Mouse (Mus musculus): ENCODE data around the gene 4921509C19Rik.
"Not testable (repeated sequence)": the region's sequence is repeated elsewhere in the genome, so short reads cannot be mapped to it uniquely, and the experiment has no call there.

Gene 4921509C19Rik

DNA sequence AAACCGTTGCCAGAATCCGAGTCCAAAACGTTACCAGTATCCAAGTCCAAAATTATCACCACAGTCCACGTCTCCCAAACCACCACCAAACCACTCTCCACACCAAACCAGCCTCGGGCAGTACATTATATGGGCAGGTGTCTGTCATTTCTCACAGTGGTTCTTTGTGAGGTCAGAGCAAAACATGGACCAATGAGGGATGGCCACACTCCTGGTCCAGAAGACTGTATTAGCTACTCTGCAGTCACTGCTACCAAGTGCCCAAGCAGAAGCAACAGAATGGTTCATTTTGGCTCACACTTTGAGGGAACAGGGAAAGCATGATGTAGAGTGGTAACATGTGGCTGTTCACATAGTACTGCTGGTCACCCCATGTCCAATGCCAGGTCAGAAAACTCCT lies at the start of gene 4921509C19Rik:
Gene 4921509C19Rik (minus strand): TSS at position 101 of the 400 bp plus-strand sequence.
- not testable (repeated sequence) for DNase-seq (ENCODE audit: low spot score)

DNA sequence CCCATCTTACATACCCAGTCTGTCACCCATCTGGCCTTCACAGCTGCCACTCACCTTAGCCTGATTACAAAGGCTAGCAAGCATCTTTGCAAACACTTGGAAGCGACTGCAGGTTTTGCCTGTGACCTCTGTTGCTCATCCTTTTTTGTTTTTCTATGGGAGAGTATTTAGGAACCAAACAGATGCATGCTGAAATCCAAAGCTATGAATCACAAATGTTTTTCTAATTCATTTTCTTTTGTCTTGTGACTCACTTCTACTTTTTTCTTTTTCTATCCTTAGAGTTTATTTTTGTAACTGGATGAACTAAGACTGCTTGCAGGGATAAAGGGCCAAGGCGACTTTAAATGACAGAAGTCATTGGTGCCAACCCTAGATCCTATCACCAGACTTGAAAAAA lies 49.6 kb upstream of the 4921509C19Rik start:
- DNase-seq (ENCODE audit: low spot score), result no peak

DNA sequence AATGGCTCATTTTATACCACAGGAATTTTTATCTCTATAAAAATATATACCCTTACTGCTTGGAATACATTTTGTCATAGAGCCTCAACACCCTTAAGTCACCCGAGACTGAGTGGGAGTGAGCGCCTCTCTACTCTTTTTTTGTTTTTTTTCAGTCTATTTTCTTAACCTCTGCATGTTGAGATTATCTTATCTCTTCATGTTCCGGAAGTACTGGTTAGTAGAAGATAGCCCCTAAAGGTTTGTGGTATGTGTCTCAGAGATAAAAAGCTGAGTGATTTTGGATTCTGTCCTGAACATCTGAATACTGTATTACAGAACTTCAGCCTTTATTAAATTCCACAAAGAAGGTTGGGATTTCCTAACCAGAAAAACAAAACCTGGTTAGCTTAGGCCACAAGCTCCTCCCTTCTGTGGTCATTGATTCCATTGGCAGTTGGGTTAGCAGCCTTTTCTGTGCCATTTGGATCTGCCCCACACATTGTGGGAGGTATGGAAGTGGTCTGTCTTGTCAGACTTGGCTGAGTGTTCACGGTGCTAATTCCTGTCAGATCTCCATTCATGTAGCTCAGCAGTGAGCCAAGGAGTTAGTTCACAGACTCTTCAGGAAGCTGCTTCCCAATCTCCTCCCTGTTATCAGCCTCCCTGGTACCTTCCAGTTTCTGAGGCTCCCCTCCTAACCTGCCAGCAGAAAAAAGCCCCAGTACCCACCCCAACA lies 48.5 kb upstream of the 4921509C19Rik start:
- no peak for DNase-seq (ENCODE audit: low spot score)

DNA sequence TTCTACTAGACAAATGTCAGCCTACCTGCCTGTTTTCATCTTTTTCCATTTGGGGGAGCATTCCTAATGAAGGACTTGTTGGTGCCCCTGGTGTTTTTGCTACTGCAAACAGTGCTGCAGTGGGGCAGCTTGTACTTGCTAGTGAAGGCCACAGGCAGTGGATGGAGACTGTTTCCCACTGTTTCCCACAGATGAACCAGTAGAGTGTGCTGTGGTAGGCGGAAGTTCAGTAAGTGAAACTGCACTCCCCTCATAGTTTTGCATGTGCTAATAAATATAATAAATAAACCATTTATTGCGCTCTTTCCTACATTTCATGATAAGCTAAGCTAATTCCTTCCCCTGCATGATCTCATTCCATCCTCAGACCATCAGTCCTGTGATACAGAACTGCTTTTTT lies 43.0 kb upstream of the 4921509C19Rik start:
- no peak for DNase-seq (ENCODE audit: low spot score)

DNA sequence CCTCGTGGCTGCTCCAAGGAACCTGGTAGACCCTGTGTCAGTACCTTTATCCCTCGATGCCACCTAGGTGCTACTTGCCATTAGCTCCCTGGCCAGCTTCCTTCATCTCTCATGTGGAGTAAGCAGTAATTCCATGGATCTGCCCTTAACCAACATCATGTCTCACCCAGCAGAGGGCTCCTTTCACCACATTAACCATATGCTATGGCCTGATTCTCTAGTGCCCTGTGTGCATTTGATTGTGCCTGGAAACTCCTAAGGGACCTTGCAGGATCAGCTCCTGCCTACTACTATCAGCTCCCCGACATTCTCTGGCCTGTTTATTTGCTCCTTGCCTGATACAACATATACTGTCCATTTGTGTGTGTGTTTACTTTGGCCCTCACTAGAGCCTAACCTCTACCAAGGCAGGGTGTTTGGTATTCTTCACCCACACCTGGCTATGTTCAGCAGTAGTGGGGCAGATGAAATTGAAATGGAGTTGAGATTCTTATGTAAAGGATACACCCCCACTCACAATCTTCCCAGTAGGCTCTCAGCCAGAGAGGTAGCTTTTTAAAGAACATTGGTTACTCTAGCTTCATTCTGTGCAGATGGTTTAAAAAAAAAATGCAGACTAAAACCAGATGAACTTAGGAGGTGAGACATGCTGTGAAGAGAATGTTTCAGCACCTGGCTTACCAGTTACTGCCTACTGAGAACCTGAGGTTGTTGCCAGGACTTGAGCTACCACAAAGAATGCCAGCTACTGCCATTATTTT lies 37.8 kb upstream of the 4921509C19Rik start:
- no peak for DNase-seq (ENCODE audit: low spot score)

DNA sequence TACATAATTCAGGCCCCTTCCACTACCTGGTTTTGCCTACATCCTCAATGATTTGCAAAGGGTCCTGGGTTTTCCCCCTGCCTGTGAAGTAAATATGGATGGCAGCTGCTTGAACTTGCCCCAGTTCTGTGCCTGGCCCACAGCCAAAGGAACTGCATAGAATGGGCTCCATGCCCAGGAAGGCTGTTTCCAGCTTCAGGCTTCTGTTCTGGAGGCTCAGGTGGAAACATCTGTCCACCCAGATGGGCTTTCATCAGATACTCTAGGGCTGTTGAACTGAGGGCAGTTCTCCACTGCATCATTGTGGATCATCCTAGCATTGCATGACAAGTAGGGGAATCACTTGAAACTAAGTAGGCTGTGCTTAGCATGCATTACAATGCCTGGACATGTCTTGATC lies 36.2 kb upstream of the 4921509C19Rik start:
- peak; percentile 32 for DNase-seq (ENCODE audit: low spot score)

DNA sequence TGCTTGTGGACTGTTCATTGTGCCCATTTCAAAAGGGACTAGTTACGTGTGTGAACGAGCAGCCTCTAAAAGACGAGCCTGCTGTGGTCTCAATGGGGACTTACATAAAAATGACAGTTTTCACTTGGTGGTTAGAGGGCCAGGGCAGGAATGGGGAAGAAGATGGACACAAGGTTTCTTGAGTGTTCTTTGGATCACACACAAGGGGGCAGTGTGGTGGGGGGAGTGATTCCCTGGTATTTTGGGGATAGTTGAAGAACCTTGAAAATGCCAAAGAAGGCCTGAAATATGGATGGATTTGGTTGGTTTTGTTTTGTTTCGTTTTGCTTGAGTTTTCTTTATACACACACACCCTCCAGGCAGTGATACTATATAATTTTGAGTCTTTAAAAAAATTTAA lies 28.3 kb upstream of the 4921509C19Rik start:
- DNase-seq (ENCODE audit: low spot score), result no peak

DNA sequence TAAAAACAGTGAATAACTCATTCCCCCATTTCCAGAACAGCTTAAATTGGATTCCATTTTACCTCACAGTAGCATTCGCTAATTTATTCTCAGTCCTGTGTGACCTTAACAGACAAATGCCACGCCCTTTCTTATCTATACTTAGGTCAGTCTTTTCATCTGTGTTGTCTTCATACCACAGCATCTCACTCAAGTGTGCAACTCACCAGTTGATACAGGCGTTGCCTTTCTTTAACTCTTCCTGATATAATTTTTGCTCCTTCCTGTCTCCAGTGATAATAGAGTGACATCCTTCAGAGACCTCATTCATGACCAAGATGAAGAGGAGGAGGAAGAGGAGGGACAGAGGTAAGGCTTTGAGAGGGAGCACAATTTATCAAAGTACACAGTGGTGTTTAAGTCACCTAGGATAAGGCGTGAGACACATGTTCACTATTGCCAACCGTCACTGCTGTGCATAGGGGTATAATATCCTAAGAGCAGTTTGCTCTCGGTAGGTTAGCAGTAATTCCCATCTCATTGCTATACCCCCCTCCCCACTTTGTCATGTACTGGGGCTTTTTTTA lies 24.6 kb upstream of the 4921509C19Rik start:
- no peak for DNase-seq (ENCODE audit: low spot score)

DNA sequence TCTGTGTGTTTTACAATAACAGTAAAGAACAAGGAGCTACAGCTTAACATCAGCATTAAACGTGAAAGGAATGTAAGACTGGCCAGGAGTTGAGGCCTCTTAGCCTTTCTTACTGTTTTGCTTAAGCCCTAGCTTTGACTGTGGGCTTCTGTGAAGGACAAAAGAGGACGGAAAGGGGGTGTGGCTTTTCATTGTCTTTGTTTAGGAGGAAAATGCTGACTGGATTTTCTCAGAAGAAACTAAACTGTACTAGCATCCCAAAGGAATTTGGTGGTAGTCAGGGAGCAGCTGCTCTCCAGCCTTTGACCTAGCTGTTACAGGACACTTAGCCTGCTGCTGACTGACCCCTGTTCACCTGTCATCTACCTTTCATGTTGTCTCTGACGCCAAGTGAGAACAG lies 22.4 kb upstream of the 4921509C19Rik start:
- DNase-seq (ENCODE audit: low spot score), result no peak

DNA sequence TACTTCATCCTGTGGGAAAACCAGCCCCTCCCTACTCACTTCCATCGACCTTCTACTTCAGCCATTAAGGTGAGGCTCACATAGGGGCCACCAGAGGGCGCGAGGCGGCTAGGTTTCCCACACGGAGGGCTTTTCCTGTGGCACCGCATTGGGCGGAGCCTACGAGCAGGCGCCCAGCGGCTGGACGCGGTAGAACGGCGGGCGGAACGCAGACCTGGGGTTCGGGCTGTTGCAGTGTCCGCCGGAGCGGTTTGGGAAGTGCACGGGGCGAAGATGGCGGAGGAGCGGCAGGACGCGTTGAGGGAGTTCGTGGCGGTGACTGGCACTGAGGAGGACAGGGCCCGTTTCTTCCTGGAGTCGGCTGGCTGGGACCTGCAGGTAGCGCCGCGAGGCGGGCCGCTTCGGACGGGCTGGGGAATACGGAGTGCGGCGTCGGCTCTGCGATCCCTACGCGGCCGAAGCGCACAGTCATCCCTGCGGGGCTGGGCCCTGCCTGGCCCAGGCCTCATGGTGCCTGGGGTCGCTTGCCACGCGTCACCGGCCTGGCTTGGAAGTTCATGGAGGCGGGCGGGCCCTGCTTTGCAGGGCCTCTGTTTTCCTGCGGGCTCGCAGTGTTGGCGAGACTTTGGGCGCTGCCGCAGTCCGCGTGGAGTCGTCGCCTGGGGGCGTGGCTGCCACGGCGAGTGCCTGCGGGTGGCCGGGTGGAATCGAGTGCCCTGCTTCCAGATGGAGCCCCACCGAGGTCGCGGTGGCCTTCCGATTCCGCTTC lies 18.3 kb upstream of the 4921509C19Rik start, which contains the start of gene Nsfl1c:
Gene Nsfl1c (plus strand): TSS at position 148 of the 769 bp plus-strand sequence.
- peak; percentile 98 for DNase-seq (ENCODE audit: low spot score)

DNA sequence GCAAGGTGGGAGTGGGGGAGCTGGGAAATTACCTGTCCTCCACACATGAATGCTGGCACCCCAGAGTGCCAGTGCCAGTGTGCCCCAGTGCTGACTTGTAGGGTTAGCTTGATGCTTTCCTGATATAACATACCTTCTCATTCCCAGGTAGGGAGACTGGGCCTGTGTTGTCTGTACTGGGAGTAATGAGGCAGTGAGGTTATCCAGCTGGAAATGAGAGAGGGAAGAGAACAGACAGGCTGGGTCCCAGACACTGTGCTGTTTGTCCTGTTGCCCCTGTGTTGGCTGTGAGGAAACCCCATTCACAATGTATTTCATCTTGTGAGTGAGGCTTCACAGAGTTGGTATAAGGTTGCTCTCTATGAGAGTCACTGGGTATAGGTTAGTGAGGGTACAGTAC lies 10.5 kb upstream of the 4921509C19Rik start:
- DNase-seq (ENCODE audit: low spot score), result no peak

DNA sequence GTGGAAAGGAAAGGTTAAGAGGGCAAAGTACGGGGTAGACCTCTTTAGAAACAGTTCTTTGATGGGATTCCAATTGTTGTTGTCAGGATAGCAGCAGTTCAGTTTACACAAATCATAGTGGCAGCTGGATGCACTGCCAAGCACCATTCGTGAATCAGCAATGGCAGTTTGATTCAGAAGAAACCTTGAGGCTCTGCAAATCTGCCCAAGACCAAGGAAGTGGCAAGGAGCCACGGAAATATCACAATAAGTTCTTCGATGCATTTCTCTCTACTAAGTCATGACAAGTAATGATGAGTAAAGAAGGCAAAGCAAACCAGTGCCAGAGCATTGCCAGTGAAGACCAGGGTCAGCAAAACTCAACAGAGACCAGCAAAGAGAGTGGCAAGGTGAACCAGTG lies 41.0 kb downstream of the 4921509C19Rik start:
- not testable (repeated sequence) for DNase-seq (ENCODE audit: low spot score)

DNA sequence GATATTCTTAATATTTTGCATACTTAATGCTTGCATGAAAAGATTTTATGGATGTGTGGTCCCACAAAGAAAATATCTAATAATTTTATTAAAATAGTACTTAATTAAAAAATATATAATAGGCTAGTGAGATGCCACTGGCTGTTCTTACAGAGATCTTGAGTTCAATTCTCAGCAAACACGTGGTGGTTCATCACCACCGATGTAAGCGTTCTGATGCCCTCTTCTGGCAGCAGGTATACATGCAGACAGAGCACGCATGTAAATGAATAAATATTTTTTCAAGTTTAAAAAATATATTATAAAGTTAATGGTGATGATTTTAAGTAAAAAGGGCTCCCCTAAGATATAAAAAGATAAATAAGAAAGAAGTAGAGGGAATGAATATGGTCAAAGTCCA lies 41.8 kb downstream of the 4921509C19Rik start:
- DNase-seq (ENCODE audit: low spot score), result not testable (repeated sequence)
